Mouse (Mus musculus) bone marrow, adult 2 months (tissue): ENCODE results near the gene Naa60.

Experiments used
- CTCF ChIP-seq: fragments of 200-500 bp; IDR thresholded peaks from 2 replicates; pipeline ENCODE4 v1.5.1; 2011; ENCODE audit warnings: low read length, control low read depth; ENCODE audit not compliant: control insufficient read depth, insufficient read depth
- POLR2A ChIP-seq: fragments of 200-500 bp; IDR thresholded peaks from 2 replicates; pipeline ENCODE4 v1.6.1; 2011; ENCODE audit warnings: low read depth, mild to moderate bottlenecking, control low read depth, low read length, borderline replicate concordance; ENCODE audit not compliant: control insufficient read depth

DNA sequence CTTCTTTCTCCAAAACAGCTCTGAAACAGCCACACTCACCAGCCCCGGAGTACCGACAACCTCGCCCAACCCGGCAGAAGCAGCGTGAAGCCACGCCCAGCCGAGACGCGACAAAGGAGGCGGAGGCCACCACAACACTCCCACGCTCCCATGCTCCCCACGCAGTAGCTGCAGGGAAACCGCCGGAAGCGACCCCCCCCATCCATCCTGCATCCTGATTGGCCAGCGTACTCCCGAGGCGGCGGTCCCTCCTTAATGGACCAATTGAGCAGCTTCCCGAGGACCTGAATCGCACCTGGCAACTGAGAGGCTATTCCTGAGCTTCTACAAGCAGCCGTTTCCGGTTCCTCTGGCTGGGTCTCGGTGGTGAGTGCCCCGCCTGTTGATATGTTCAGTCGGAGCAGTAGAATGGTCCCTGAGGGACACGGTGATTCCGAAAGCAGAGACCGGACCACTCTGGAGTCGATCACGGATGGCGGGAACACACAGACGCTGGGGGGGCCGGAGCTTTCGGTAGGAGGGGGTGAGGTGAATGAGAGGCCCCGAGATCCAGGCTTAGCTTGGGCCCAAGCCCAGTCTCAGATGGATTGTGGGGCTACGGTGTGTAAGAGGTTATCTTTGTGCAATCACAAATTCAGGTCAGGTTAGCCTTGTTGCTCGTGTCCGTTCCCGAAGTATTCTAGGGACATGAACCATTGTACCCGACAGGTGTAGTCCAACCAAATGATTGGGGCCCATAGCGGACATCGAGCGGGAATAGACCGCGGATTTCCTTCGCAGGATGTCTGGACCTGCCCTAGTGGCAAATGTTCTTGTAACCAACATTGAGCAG is at the start of gene Naa60:
- no peak for TF ChIP-seq CTCF
- TF ChIP-seq POLR2A: no peak; the same call in 1 of the 2 replicates
